Mouse (Mus musculus): ENCODE measurements at regions not wholly inside any gene's neighbourhood (a gene's known extent, or its start where the extent isn't known, plus 50 kb on each side); places are given as distances from the start of the nearest gene placed in this dataset.
"Not testable (repeated sequence)": the region's sequence is repeated elsewhere in the genome, so short reads cannot be mapped to it uniquely, and the experiment has no call there.

- Histone ChIP-seq H3K9ac (no peak overlapping the region), H3K9me3 (no peaks in the 10 kb centered on the region), H3K36me3 (no peaks in the 10 kb centered on the region), H3K4me1 (replicated peaks) (peaks cover 6% of the 10 kb centered on the region), H3K27ac (0 out of 2 replicates have a peak overlapping the region, but pooled peaks have one; percentile 18), H3K27me3 (replicated peaks) (no peaks in the 10 kb centered on the region), H3K4me2 (replicated peaks) (peak overlapping the region; percentile 31; the same call in 1 of the 2 replicates), H3K4me3 (replicated peaks) (no peak overlapping the region)
- 40% methylated on average over 7 of the region's 7 CpGs for WGBS
- ATAC-seq, result no peak
These were observed 230.8 kb downstream of the Cd109 start for GRCm38 (mm10) chr9:78846110-78846509.

DNA sequence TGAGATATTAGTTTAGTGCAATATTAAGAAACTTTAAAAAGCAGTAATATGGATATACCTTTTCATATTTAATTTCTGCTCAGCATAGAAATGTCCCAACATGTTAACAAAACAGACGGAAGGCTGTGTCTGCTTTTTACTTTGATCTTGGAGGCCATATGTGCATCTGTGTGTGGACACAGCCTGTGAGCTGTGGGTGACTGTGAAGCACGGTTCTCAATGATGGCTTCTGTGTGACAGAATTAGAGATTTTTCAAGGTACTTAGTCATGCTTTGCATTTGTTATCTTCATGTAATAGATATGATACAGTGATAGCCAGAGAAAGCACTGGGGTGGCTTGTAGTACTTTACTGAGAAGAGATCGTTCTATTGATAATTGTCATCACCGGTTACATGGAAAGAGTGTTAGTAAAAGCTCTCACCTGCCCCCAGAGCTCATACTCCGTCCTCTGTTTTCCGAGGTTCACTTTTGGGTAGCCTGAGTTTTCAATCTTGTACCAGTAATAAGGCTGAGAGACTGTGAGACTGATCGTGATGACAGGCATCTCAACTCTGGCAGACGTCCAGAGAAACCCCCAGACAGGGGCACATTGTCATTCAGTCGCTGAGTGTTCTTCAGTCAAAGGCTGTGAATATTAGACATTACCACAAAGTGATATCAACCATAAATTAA, 232.7 kb downstream of the Cd109 start:
- 73% methylated on average over 9 of the region's 9 CpGs for WGBS
- no peak for ATAC-seq
- H3K36me3 ChIP-seq, result no peaks in the 10 kb centered on the region
- H3K9ac ChIP-seq, result no peak overlapping the region
- no peaks in the 10 kb centered on the region for H3K9me3 ChIP-seq
- H3K27ac ChIP-seq, result no peak overlapping the region
- H3K4me2 ChIP-seq (replicated peaks), result no peak overlapping the region
- peaks cover 6% of the 10 kb centered on the region for H3K4me1 ChIP-seq (replicated peaks)
- no peak overlapping the region for H3K4me3 ChIP-seq (replicated peaks)
- no peaks in the 10 kb centered on the region for H3K27me3 ChIP-seq (replicated peaks)

GRCm38 (mm10) chr9:78848564-78848893, 233.2 kb downstream of the Cd109 start:
- not testable (repeated sequence) for H3K27ac ChIP-seq; H3K4me1 ChIP-seq (replicated peaks); H3K9me3 ChIP-seq; H3K9ac ChIP-seq; H3K27me3 ChIP-seq (replicated peaks); H3K4me3 ChIP-seq (replicated peaks); H3K36me3 ChIP-seq; ATAC-seq; H3K4me2 ChIP-seq (replicated peaks)
- 42% methylated on average over 1 of the region's 1 CpGs for WGBS

GRCm38 (mm10) chr9:78856981-78857380, 241.6 kb downstream of the Cd109 start:
- Histone ChIP-seq H3K36me3 (no peaks in the 10 kb centered on the region), H3K27me3 (replicated peaks) (no peaks in the 10 kb centered on the region), H3K4me1 (replicated peaks) (no peaks in the 10 kb centered on the region), H3K9ac (no peak overlapping the region), H3K27ac (no peak overlapping the region), H3K4me3 (replicated peaks) (no peak overlapping the region), H3K9me3 (no peaks in the 10 kb centered on the region), H3K4me2 (replicated peaks) (no peak overlapping the region)
- 90% methylated on average over 1 of the region's 1 CpGs for WGBS
- ATAC-seq, result no peak

- WGBS, result 57% methylated on average over 2 of the region's 2 CpGs
- Histone ChIP-seq H3K9ac (no peak overlapping the region), H3K27ac (no peak overlapping the region), H3K27me3 (replicated peaks) (no peaks in the 10 kb centered on the region), H3K4me2 (replicated peaks) (no peak overlapping the region), H3K4me3 (replicated peaks) (no peak overlapping the region), H3K36me3 (no peaks in the 10 kb centered on the region), H3K4me1 (replicated peaks) (no peaks in the 10 kb centered on the region), H3K9me3 (no peaks in the 10 kb centered on the region)
- no peak for ATAC-seq
These were observed 244.6 kb downstream of the Cd109 start for GRCm38 (mm10) chr9:78859956-78860355.

GRCm38 (mm10) chr9:78872561-78872960, 257.2 kb downstream of the Cd109 start:
- Histone ChIP-seq H3K9ac (no peak overlapping the region), H3K27me3 (replicated peaks) (no peaks in the 10 kb centered on the region), H3K9me3 (no peaks in the 10 kb centered on the region), H3K4me3 (replicated peaks) (no peak overlapping the region), H3K4me1 (replicated peaks) (0 out of 2 replicates have a peak, but pooled peaks cover 2% of the 10 kb centered on the region), H3K27ac (no peak overlapping the region), H3K4me2 (replicated peaks) (no peak overlapping the region), H3K36me3 (no peaks in the 10 kb centered on the region)
- no peak for ATAC-seq
- 52% methylated on average over 2 of the region's 2 CpGs for WGBS

DNA sequence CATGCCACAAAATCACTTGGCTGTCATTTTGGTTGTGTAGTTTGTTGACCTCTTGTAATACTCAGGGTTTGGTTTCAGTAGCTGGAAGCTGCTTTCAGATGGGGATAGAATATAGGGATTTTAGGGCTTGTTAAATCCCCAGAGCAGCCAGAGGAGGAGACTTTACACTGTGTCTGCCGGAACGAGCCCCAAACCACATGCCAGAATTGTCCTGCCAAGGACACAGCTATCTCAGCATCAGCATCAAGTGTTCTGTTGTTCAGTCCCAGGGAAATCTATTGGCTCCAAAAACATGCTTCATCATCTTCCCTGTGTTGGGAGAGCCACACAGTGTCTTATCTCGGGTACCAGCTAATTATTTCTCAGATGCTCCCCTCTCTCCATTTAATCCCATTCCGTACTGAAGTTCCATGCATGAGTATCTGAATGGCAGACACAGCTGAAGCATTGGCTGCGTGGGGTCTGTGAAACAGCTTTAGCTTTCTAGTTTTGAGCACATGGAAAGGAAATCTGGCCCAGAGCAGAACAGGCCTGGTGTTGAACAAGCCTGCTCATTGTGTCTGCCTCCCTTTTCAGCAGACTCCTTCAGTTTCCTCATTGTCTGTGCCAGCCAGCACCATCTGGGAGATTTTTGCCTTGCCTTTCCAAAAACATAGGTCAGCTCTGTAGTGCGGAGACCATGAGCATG, 264.8 kb downstream of the Cd109 start:
- Histone ChIP-seq H3K36me3 (no peaks in the 10 kb centered on the region), H3K9me3 (no peaks in the 10 kb centered on the region), H3K9ac (no peak overlapping the region), H3K27me3 (replicated peaks) (no peaks in the 10 kb centered on the region), H3K4me3 (replicated peaks) (no peak overlapping the region), H3K4me1 (replicated peaks) (no peaks in the 10 kb centered on the region), H3K27ac (no peak overlapping the region), H3K4me2 (replicated peaks) (no peak overlapping the region)
- 60% methylated on average over 6 of the region's 6 CpGs for WGBS
- ATAC-seq, result peak; percentile 59

- 53% methylated on average over 4 of the region's 4 CpGs for WGBS
These were observed 265.4 kb downstream of the Cd109 start for GRCm38 (mm10) chr9:78880643-78881306.

DNA sequence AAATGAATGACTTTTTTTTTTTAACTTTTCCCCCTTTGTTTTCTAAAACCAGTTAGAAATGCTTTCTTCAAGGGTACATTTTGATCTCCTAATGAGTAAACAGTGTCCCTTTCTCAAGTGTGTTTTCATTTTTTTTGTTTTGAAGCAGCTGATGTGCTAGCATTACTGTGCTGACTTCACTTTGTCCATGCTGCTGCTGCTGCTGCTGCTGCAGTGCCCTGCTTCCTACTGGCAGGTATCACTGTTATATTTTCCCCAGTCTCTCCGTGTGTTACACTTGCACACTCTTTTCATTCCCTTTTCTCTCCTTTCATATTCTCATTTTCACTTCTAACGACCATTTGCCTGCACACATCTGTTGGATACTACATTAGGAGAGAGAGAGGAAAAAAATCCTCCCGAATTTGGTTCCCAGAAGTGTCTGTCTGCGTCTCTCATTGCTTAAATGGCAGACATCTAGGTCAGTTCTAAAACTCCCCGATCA, 266.0 kb downstream of the Cd109 start:
- Histone ChIP-seq H3K36me3 (no peaks in the 10 kb centered on the region), H3K27ac (no peak overlapping the region), H3K4me1 (replicated peaks) (no peaks in the 10 kb centered on the region), H3K9ac (no peak overlapping the region), H3K4me2 (replicated peaks) (no peak overlapping the region), H3K9me3 (no peaks in the 10 kb centered on the region), H3K4me3 (replicated peaks) (no peak overlapping the region), H3K27me3 (replicated peaks) (no peaks in the 10 kb centered on the region)
- no peak for ATAC-seq
- 65% methylated on average over 5 of the region's 5 CpGs for WGBS

More at GRCm38 (mm10) chr9:78880643-78881306, 265.4 kb downstream of the Cd109 start:
- Histone ChIP-seq H3K4me3 (replicated peaks) (no peak overlapping the region), H3K9me3 (no peaks in the 10 kb centered on the region), H3K4me1 (replicated peaks) (no peaks in the 10 kb centered on the region), H3K36me3 (no peaks in the 10 kb centered on the region), H3K27ac (no peak overlapping the region), H3K9ac (no peak overlapping the region), H3K27me3 (replicated peaks) (no peaks in the 10 kb centered on the region), H3K4me2 (replicated peaks) (no peak overlapping the region)
- ATAC-seq, result no peak

- no peak overlapping the region for H3K4me2 ChIP-seq (replicated peaks)
- no peaks in the 10 kb centered on the region for H3K4me1 ChIP-seq (replicated peaks)
- no peaks in the 10 kb centered on the region for H3K9me3 ChIP-seq
- H3K36me3 ChIP-seq, result no peaks in the 10 kb centered on the region
- 64% methylated on average over 9 of the region's 9 CpGs for WGBS
- no peak for ATAC-seq
- H3K27me3 ChIP-seq (replicated peaks), result no peaks in the 10 kb centered on the region
- H3K27ac ChIP-seq, result no peak overlapping the region
- H3K4me3 ChIP-seq (replicated peaks), result no peak overlapping the region
- no peak overlapping the region for H3K9ac ChIP-seq
These were observed 287.9 kb downstream of the Cd109 start for GRCm38 (mm10) chr9:78903211-78903610.

DNA sequence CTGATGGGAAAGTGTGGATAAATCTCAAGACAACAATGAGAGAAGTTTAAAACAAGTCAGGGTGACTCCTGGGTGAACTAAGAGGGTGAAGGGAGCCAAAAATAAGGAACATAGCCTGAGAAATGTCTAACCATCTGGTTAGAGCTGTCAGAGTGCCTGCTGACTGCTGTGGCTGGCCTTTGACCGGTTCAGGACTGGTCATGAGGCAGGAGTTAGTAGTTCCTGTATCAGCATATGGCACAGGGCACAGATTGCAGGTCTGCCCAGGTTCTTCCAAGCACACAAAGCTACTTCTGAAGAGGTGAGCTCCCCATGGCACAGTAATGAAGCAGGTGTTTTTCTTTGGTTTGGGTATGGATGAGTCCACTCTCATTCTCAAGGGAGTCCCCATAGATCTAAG, 302.0 kb downstream of the Cd109 start:
- H3K4me2 ChIP-seq (replicated peaks), result no peak overlapping the region
- no peaks in the 10 kb centered on the region for H3K27me3 ChIP-seq (replicated peaks)
- H3K4me1 ChIP-seq (replicated peaks), result no peaks in the 10 kb centered on the region
- WGBS, result 96% methylated on average over 1 of the region's 1 CpGs
- H3K9ac ChIP-seq, result no peak overlapping the region
- no peak overlapping the region for H3K27ac ChIP-seq
- H3K9me3 ChIP-seq, result no peaks in the 10 kb centered on the region
- no peak overlapping the region for H3K4me3 ChIP-seq (replicated peaks)
- no peak for ATAC-seq
- no peaks in the 10 kb centered on the region for H3K36me3 ChIP-seq

GRCm38 (mm10) chr9:78925977-78926593, 310.7 kb downstream of the Cd109 start:
- no peaks in the 10 kb centered on the region for H3K36me3 ChIP-seq
- H3K4me1 ChIP-seq (replicated peaks), result no peaks in the 10 kb centered on the region
- no peaks in the 10 kb centered on the region for H3K9me3 ChIP-seq
- 73% methylated on average over 7 of the region's 7 CpGs for WGBS
- no peak overlapping the region for H3K27ac ChIP-seq
- no peak overlapping the region for H3K4me2 ChIP-seq (replicated peaks)
- H3K9ac ChIP-seq, result no peak overlapping the region
- no peak overlapping the region for H3K4me3 ChIP-seq (replicated peaks)
- no peaks in the 10 kb centered on the region for H3K27me3 ChIP-seq (replicated peaks)
- no peak for ATAC-seq

All from intestine, embryonic 15.5 days (tissue).